Mouse (Mus musculus): ENCODE results near the gene Elavl3.

- no peak for TF ChIP-seq TAL1 (IDR thresholded peaks at IDR 0.05; ENCODE audit: low read length)
- TF ChIP-seq GATA1 (IDR thresholded peaks at IDR 0.05; ENCODE audit: low read length): no peak
Measured at GRCm38 (mm10) chr9:22056303-22056910, 4.6 kb upstream of the Elavl3 start.
